Mouse (Mus musculus) c-Kit-positive CD71-positive TER-119-positive erythroid progenitor cells, embryonic 14.5 days (primary cell): ENCODE results near the gene Trpt1.

Source experiments
- DNase-seq: peaks from one replicate; pipeline ENCODE4 v3.0.0-alpha.2; 2013; ENCODE audit warnings: low spot score

Trpt1 gene

DNA sequence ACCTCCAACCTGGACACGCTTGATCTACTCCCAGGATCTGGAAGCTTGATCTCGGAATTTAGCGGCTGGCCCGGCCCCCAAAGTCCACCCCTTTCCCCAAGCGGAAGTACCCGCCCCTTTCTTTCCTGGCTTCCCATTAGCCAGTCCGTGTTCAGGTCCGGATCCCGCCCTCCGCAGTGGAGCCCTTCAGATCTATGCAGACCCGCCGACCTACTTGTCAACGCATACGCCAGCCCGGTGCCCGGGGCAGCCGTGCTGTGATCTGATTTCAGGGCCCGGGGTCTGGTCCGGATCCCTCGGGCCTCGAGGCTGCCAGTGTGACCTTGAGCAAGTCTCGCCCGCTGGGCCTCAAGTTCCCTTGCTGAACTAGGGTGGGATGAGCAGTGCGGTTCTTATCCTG lies at the start of gene Trpt1, which contains the start of gene Nudt22:
TSS of gene Trpt1 (plus strand) at position 126 of the 400 bp plus-strand sequence.
TSS of gene Nudt22 (minus strand) at position 112 of the 400 bp plus-strand sequence.
- peak; percentile 80 for DNase-seq

- no peak for DNase-seq
These were observed 48.2 kb upstream of the Trpt1 start for GRCm38 (mm10) chr19:6947742-6948141.

DNA sequence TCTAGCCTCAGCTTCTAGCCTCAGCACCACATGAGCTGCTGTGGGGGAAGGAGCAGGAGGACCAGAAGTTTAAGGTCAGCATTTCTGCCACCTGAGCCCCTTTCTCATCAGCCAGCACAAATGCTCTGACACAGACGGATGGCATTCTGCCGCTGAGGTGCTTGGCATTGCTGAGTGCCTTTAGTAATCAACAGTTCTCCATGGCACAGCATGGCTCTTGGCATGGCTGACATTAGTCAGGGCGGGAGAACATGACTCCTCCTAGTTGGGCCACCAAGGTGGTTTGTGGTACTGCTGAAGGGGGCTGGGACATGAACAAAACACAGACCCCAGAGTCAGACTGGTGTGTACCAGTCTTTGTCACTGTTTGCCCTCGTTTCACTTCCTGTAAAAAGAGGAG lies 47.7 kb upstream of the Trpt1 start:
- no peak for DNase-seq

- DNase-seq, result no peak
These were observed 46.4 kb upstream of the Trpt1 start for GRCm38 (mm10) chr19:6949532-6949931.

- DNase-seq, result no peak
These were observed 46.0 kb upstream of the Trpt1 start for GRCm38 (mm10) chr19:6949951-6950350.

GRCm38 (mm10) chr19:6950613-6951153 lies 45.2 kb upstream of the Trpt1 start:
- DNase-seq, result no peak

DNA sequence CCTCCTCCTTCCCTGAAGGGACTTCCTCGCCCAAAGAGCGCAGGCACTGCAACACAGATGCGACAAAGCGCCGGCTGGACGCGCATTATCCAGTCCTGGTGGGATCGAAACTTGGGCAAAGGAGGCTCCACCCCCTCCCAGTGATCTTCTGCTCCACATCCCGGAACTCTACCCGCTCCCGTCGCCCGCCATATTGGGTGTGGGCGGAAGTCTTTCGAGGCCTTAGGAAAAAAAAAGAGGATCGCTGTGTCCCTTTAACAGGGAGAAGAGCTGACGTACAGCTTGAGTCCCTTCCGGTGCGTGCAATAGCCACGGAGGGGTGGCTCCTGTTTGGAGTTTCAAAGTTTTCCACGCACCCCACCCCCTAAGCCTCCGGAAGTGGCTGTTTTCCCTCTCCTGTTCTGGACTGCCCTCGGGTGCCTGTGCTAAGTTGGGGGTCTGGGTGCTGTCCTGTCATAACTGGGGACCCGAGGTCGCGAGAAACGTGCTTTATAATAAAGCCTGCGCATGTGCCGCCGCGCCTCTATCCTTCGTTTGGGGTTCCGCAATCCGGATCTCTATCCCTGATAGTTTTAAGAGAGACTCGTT lies 44.5 kb upstream of the Trpt1 start:
- DNase-seq, result peak; percentile 75

GRCm38 (mm10) chr19:6951994-6952711 lies 43.8 kb upstream of the Trpt1 start:
- DNase-seq, result no peak

GRCm38 (mm10) chr19:6952712-6953037 lies 43.3 kb upstream of the Trpt1 start:
- no peak for DNase-seq

GRCm38 (mm10) chr19:6954046-6954445 lies 41.9 kb upstream of the Trpt1 start:
- no peak for DNase-seq

DNA sequence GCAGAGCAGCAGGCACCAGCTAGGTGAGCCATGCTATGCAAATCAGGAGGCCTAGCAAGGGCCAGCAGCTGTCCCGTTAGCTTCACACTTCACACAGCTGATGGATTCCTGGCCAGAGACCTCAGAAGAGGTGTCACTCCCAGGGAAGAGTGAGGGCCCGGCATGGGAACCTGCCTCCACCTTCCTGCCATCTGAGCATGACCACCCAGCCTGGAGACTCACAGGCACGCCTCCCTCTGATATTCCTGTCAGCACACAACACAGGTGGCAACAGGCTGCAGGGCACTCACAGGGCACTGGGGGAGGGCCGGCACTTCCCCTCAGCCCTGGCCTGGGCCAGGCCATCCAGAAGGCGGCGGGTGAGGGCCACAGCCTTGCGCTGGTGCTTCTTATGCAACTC lies 40.5 kb upstream of the Trpt1 start:
- no peak for DNase-seq

- no peak for DNase-seq
These were observed 39.5 kb upstream of the Trpt1 start for GRCm38 (mm10) chr19:6956461-6956860.

DNA sequence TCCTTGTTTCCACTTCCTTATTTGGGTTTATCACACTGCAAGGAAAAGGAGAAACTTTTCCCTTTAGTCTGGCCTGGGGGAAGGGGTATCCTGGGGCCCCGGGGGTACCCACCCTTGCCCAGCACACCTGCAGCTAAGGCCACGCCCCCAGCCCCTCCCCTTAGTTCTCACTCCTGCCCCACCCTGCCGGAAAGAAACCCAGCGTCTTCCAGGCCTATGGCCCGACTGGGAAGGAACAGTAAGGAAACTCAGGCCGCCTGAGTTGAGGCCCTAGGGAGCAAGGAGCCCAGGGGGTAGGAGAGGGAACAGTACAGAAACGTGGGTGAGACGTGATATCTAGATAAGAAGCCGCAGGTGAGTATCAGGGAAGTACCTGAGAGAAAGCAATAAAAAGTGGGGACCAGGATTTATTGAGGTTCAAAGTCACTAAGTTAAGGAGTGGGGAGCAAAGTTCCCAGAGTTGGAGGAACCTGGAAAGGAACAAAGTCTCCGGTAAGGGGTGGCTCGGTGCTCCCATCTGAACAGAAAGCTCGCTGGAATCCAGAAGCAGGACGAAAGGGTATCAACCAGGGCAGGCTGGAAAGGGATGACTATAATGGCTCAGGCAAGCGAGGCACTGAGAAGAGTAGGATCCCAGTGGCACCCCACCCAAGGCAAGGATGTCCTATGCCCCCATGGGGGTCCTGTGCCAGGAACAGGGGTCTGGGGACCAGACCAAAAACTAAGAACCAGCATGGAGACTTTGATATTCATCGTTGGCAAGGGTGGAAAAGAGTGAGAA lies 27.2 kb upstream of the Trpt1 start:
- DNase-seq, result no peak

- no peak for DNase-seq
These were observed 26.7 kb upstream of the Trpt1 start for GRCm38 (mm10) chr19:6969291-6969664.

DNA sequence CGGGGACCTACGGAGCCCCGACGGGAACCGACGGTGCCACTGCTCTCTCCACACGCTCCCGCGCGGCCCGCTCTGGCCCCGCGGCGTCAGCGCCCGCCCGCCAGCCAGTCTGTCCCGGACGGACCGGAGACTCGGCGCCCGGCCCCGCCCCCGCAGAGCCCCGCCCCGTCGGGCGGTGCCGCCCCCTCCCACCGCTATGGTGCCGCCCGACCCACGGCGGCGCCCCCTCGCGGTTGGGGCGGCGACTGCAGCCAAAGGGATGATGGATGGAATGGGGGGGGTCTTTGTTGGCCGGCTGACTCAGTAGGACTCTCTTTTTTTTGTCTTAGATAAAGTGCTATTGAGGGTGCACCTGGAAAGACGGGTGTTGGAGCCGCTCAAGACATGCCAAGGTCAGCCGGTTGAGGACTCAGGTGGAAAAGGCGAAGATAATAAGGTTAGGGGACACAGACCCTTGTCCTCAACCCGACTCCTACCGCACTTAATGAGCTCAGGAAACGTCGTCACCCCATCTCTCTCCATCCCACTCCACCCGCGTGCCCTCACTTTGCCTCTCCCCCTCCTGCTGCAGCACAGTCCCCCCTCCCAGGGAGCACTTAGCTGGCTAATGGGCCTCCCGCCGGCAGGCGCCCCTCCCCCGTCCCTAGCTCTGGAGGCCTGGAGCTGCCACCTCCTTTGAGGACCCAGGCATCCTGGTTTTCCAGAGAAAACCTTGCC lies 26.1 kb upstream of the Trpt1 start:
- DNase-seq, result no peak

- DNase-seq, result no peak
These were observed 25.4 kb upstream of the Trpt1 start for GRCm38 (mm10) chr19:6970460-6971085.

DNA sequence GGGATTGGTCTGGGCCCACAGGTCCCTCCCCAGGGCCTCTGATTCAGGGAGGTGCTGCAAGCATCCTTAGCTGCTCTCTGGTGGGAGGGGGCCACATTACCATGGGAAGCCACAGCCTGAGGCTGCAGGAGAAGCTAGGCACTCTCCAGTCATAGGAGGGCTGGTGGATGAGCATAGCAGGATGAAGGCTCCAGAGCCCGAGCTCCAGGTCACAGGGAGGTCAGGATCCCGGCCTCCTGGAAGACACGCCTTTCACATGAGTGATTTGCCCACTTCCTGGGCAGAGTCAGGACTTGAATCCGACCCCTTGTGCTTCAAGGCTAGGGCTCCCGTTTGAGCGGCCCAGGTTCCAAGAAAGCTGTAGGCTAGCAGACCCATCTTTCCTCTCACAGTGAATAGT lies 24.3 kb upstream of the Trpt1 start:
- DNase-seq, result no peak

- no peak for DNase-seq
These were observed 23.5 kb upstream of the Trpt1 start for GRCm38 (mm10) chr19:6972247-6972917.

GRCm38 (mm10) chr19:6973581-6974190 lies 22.2 kb upstream of the Trpt1 start:
- DNase-seq, result no peak
